In genomic region chr12:36041703-36042347, GRCm38 (mm10) we compare ENCODE assay signal across 8 mouse cellular contexts. TPM values are rescaled to one million over a fixed set of nuclear protein-coding genes. Genes with fewer than 3 reads are reported as not detected.
A peak's percentile ranks its signal among the peaks of the same experiment; 100 is the strongest.
DNase-seq lines count a peak whose midpoint lies in the region; ATAC-seq lines count a peak whose summit lies in the region.

No protein-coding gene starts in this region.

- peak overlapping the region; percentile 90 for H3K4me2 ChIP-seq in limb, embryonic 11.5 days (ENCODE audit: low read depth, severe bottlenecking)
- peak overlapping the region; percentile 60 for H3K4me2 ChIP-seq in midbrain, embryonic 12.5 days (replicated peaks)

- H3K27ac ChIP-seq in limb, embryonic 11.5 days (replicated peaks; ENCODE audit: low read depth, low read length), result 0 out of 2 replicates have a peak overlapping the region, but pooled peaks have one; percentile 21
- peak overlapping the region; percentile 91 for H3K27ac ChIP-seq in midbrain, embryonic 12.5 days (replicated peaks)

- DNase-seq in urinary bladder, adult 2 months (ENCODE audit: low spot score), result peak; percentile 45
- no peak for DNase-seq in urinary bladder, postnatal 10 days (ENCODE audit: low spot score)
- DNase-seq in gastrocnemius, postnatal 10 days, result peak; percentile 27
- DNase-seq in induced T-regulatory cell, adult 2 months (ENCODE audit: low read depth), result peak; percentile 78
- DNase-seq in limb, embryonic 11.5 days (ENCODE audit: low spot score), result peak; percentile 69
- peak; percentile 52 for DNase-seq in spleen, adult 12 weeks (ENCODE audit: low spot score)

- ATAC-seq in common myeloid progenitor, adult 5-6 weeks (replicated peaks; ENCODE audit: low read depth, poor library complexity, severe bottlenecking), result peak; percentile 17; the same call in 1 of the 2 replicates
- peak; percentile 86 for ATAC-seq in limb, embryonic 11.5 days (ENCODE audit: insufficient number of reproducible peaks, low FRiP score, low TSS enrichment, low read depth)
- peak; percentile 84 for ATAC-seq in midbrain, embryonic 12.5 days (ENCODE audit: low FRiP score, low read depth)

- peaks cover 6% of the 10 kb centered on the region; the same call in 1 of the 2 replicates for H3K4me1 ChIP-seq in limb, embryonic 11.5 days (ENCODE audit: control insufficient read depth, insufficient read depth, low read length)
- peaks cover 16% of the 10 kb centered on the region for H3K4me1 ChIP-seq in midbrain, embryonic 12.5 days

- H3K27me3 ChIP-seq in limb, embryonic 11.5 days (ENCODE audit: control insufficient read depth, insufficient read depth, low read length), result no peaks in the 10 kb centered on the region
- no peaks in the 10 kb centered on the region for H3K27me3 ChIP-seq in midbrain, embryonic 12.5 days

- WGBS in limb, embryonic 11.5 days, result under 1% methylated on average over 49 of the region's 50 CpGs
- WGBS in midbrain, embryonic 12.5 days, result under 1% methylated on average over 50 of the region's 50 CpGs

- H3K9ac ChIP-seq in limb, embryonic 11.5 days (ENCODE audit: low read length), result peak overlapping the region; percentile 88
- peak overlapping the region; percentile 92 for H3K9ac ChIP-seq in midbrain, embryonic 12.5 days (replicated peaks)

- H3K9me3 ChIP-seq in limb, embryonic 11.5 days (ENCODE audit: control insufficient read depth, low read length), result no peaks in the 10 kb centered on the region
- peaks cover 2% of the 10 kb centered on the region; the same call in 1 of the 2 replicates for H3K9me3 ChIP-seq in midbrain, embryonic 12.5 days

- no peaks in the 10 kb centered on the region for H3K36me3 ChIP-seq in limb, embryonic 11.5 days (ENCODE audit: control insufficient read depth, insufficient read depth, low read length)
- H3K36me3 ChIP-seq in midbrain, embryonic 12.5 days, result 0 out of 2 replicates have a peak, but pooled peaks cover 1% of the 10 kb centered on the region

- H3K4me3 ChIP-seq in limb, embryonic 11.5 days (ENCODE audit: low read depth, low read length), result peak overlapping the region; percentile 91
- H3K4me3 ChIP-seq in midbrain, embryonic 12.5 days, result peak overlapping the region; percentile 94

RNA-seq across cellular contexts. Expression of gene Tspan13, which starts 0.5 kb away (rescaled TPM):
- 111 and 116 TPM in 2 replicates for polyA plus RNA-seq in urinary bladder, adult 2 months (2012; rRNA removed)
- total RNA-seq in common myeloid progenitor, adult 5-6 weeks (2017), result 82.4 and 83.0 TPM in 2 replicates
- 10 to 100 TPM; 50.8 to 59.4 TPM for total RNA-seq in gastrocnemius, postnatal 10 days (2021)
- polyA plus RNA-seq in limb, embryonic 11.5 days (2014; fragmentation: Nextera tagmentation; extraction: Ambion mirVana), result 54.7 and 57.6 TPM in 2 replicates
- polyA plus RNA-seq in midbrain, embryonic 12.5 days (2016; fragmentation: Nextera tagmentation; extraction: Ambion mirVana), result 258 and 264 TPM in 2 replicates

RNA-seq across cellular contexts. Expression of gene Agr2, which starts 49.1 kb away (rescaled TPM):
- 5.1 and 6.2 TPM in 2 replicates for polyA plus RNA-seq in urinary bladder, adult 2 months (2012; rRNA removed)
- not detected in 2 replicates for total RNA-seq in common myeloid progenitor, adult 5-6 weeks (2017)
- not detected for total RNA-seq in gastrocnemius, postnatal 10 days (2021)
- polyA plus RNA-seq in limb, embryonic 11.5 days (2014; fragmentation: Nextera tagmentation; extraction: Ambion mirVana), result not detected in 2 replicates
- polyA plus RNA-seq in midbrain, embryonic 12.5 days (2016; fragmentation: Nextera tagmentation; extraction: Ambion mirVana), result not detected in 2 replicates

Comparison
In these comparisons a context has a peak if more than half of its experiments do, and no peak if none do; other contexts are left out.
1. ATAC-seq: peak in every context shown above with its lines; median percentile 86 in limb, embryonic 11.5 days; 84 in midbrain, embryonic 12.5 days; 17 in common myeloid progenitor, adult 5-6 weeks.